Mouse (Mus musculus): ENCODE results near the gene Med15. TPM values are rescaled to one million over a fixed set of nuclear protein-coding genes. Genes with fewer than 3 reads are reported as not detected.

The Med15 gene
- 40.6 and 42.8 TPM in 2 replicates for polyA plus RNA-seq (2015; fragmentation: Nextera tagmentation; extraction: Ambion mirVana)

DNA sequence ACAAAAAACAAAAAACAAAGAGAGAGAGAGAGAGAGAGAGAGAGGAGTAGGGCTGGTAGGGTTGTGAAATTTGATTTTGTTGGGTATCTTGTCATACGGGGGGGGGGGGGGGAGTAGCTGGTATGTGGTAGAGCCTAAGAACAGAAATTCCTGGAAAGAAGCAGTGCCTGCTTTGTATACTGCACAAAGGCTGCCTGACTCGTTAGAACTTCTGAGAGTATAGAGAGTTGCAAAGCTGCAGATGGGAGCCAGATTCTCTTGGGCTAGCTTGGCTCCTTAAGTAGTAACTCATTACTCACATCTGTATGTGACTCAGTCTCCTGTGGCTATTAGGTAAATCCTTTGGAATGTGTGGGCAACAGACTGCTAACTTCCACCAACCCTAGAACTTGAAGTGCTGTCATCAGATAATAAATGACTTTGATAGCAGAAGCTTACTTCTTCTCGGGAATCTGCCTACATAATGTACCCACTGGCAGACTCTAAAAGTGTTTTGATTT, at the start of gene Med15:
Med15 (minus strand) TSS at position 51 of the 500 bp plus-strand sequence.
- WGBS: 19% methylated on average over 3 of the region's 3 CpGs

DNA sequence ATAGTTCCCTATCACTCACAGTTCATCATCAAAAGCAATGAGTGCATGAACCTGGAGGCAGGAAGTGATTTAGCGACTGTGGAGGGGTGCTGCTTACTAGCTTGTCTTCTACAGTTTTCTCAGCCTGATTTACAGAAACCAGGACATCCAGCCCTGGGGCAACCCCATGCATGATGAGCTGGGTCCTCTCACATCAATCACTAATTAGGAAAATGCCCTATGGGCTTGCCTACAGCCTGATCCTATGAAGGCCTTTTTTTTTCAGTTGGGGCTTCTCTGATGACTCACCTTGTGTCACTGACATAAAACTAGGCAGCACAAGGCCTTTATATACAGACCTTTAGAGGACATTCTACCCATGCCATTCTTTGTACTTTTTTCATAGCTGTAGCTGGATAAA, 47.0 kb upstream of the Med15 start:
- Histone ChIP-seq H3K9ac (no peak overlapping the region), H3K27me3 (no peaks in the 10 kb centered on the region), H3K36me3 (peaks cover 82% of the 10 kb centered on the region), H3K4me3 (no peak overlapping the region), H3K4me2 (no peak overlapping the region), H3K27ac (no peak overlapping the region), H3K4me1 (no peaks in the 10 kb centered on the region), H3K9me3 (no peaks in the 10 kb centered on the region)
- WGBS: 72% methylated on average over 1 of the region's 1 CpGs
- ATAC-seq (ENCODE audit: insufficient number of reproducible peaks, low FRiP score, low TSS enrichment, low read depth): no peak

More for the DNA sequence above, at the start of gene Med15:
- no peak within 1 kb of the TSS for H3K27ac ChIP-seq
- no peaks in the 10 kb centered on the region for H3K36me3 ChIP-seq
- H3K4me1 ChIP-seq: 0 out of 2 replicates have a peak, but pooled peaks cover 3% of the 10 kb centered on the region
- no peak within 1 kb of the TSS for H3K9ac ChIP-seq
- no peaks in the 10 kb centered on the region for H3K9me3 ChIP-seq
- H3K4me2 ChIP-seq: no peak within 1 kb of the TSS
- 0 out of 2 replicates have a peak, but pooled peaks have one; percentile 24 for ATAC-seq (ENCODE audit: insufficient number of reproducible peaks, low FRiP score, low TSS enrichment, low read depth)
- H3K4me3 ChIP-seq: no peak within 1 kb of the TSS
- 0 out of 2 replicates have a peak, but pooled peaks cover 2% of the 10 kb centered on the region for H3K27me3 ChIP-seq

DNA sequence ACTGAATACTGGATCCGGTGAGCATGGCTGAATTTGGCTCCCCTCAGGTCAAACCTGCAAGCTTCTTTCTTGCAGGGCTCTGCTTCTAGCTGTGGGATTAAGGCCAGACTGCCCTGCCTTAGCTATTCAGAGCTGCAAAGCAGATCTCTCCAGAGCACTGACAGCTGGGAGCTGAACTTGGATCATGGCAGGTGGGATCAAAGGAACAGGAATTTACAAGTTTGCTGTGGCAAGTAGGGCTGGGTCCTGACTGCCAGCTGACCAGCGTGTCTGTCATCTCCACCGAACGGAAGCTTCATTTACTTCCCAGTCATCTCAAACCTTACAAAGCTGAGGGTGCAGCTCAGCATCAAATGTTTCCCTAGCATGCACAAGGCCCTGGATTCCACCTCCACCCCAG, 45.5 kb upstream of the Med15 start:
- WGBS: 59% methylated on average over 4 of the region's 4 CpGs
- no peak for ATAC-seq (ENCODE audit: insufficient number of reproducible peaks, low FRiP score, low TSS enrichment, low read depth)
- no peak overlapping the region for H3K4me2 ChIP-seq
- peaks cover 77% of the 10 kb centered on the region for H3K36me3 ChIP-seq
- no peaks in the 10 kb centered on the region for H3K4me1 ChIP-seq
- H3K9me3 ChIP-seq: no peaks in the 10 kb centered on the region
- H3K4me3 ChIP-seq: no peak overlapping the region
- H3K9ac ChIP-seq: no peak overlapping the region
- H3K27ac ChIP-seq: no peak overlapping the region
- no peaks in the 10 kb centered on the region for H3K27me3 ChIP-seq

DNA sequence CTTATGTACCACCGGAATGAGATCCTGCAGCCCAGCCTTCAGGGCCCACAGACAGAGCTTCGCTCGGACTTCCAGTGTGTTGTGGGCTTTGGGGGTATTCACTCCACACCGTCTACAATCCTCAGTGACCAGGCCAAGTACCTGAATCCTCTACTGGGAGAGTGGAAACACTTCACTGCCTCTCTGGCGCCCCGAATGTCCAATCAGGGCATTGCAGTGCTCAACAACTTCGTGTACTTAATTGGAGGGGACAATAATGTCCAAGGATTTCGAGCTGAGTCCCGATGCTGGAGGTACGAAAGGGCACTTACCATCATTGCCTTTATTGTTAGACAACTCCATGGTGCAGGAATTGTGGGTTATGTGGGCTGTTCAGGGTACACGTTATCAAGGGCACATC, 44.1 kb upstream of the Med15 start:
- no peak overlapping the region for H3K27ac ChIP-seq
- no peak overlapping the region for H3K9ac ChIP-seq
- H3K4me2 ChIP-seq: no peak overlapping the region
- ATAC-seq (ENCODE audit: insufficient number of reproducible peaks, low FRiP score, low TSS enrichment, low read depth): no peak
- 66% methylated on average over 11 of the region's 11 CpGs for WGBS
- H3K4me3 ChIP-seq: no peak overlapping the region
- no peaks in the 10 kb centered on the region for H3K27me3 ChIP-seq
- H3K36me3 ChIP-seq: peaks cover 75% of the 10 kb centered on the region
- H3K4me1 ChIP-seq: 0 out of 2 replicates have a peak, but pooled peaks cover 1% of the 10 kb centered on the region
- no peaks in the 10 kb centered on the region for H3K9me3 ChIP-seq

DNA sequence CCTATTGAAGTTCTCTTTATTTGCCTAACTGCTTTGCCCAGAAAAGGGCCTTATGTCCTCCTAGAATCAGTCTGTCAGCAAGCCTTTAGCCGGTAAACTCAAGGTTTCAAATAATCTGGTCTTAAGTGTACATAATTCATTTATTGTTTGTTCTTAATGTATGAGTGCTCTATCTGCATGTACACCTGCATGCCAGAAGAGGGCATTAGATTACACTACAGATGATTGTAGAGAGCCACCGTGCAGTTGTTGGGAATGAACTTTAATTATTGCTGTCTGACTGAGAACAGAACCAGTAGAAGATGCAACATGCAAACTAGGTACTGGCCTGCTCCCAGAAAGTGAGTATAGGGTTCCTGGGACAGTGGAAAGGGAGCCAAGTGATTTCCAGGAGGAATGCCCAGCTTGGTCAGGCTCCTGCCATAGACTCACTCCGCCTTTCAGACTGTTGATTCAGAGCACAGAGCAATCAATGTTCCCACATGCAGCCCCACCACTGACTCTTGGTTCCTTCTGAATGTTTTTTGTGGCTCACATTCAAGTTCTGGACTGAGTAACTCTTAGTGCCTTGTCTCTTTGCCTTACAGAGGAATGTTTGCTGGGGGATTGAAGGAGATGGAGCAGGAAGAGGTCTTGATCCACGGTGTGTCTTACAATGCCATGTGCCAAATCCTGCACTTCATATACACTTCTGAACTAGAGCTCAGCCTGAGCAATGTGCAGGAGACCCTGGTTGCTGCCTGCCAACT, 38.6 kb upstream of the Med15 start:
- Histone ChIP-seq H3K9me3 (no peaks in the 10 kb centered on the region), H3K36me3 (peaks cover 64% of the 10 kb centered on the region), H3K27ac (peak overlapping the region; percentile 6; the same call in 1 of the 2 replicates), H3K4me2 (no peak overlapping the region), H3K9ac (no peak overlapping the region), H3K4me3 (no peak overlapping the region), H3K27me3 (no peaks in the 10 kb centered on the region), H3K4me1 (0 out of 2 replicates have a peak, but pooled peaks cover 3% of the 10 kb centered on the region)
- 66% methylated on average over 4 of the region's 4 CpGs for WGBS
- ATAC-seq (ENCODE audit: insufficient number of reproducible peaks, low FRiP score, low TSS enrichment, low read depth): 0 out of 2 replicates have a peak, but pooled peaks have one; percentile 35

DNA sequence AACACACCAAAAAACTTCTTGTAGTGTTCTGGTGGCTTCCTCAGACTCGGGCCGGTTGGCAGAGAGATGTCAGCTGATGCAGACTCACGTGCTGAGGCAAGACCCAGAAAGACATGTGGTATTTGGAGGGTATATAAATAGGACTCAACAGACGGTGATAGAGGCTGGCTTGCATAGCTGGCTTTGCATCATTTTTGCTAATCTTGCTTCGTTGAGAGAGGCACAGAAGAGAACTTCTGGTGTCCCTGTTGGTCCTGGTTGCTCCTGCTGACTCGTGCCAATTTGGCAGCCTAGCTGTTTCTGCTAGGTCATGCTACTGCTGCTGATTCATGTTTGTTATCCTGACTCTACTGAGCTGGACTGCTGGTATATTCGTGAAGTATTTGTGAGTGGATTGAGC, 36.1 kb upstream of the Med15 start:
- no peak for ATAC-seq (ENCODE audit: insufficient number of reproducible peaks, low FRiP score, low TSS enrichment, low read depth)
- 75% methylated on average over 7 of the region's 7 CpGs for WGBS
- no peaks in the 10 kb centered on the region for H3K27me3 ChIP-seq
- H3K36me3 ChIP-seq: peaks cover 58% of the 10 kb centered on the region
- no peaks in the 10 kb centered on the region for H3K9me3 ChIP-seq
- H3K27ac ChIP-seq: no peak overlapping the region
- no peak overlapping the region for H3K4me3 ChIP-seq
- no peak overlapping the region for H3K9ac ChIP-seq
- H3K4me1 ChIP-seq: peaks cover 7% of the 10 kb centered on the region; the same call in 1 of the 2 replicates
- no peak overlapping the region for H3K4me2 ChIP-seq

DNA sequence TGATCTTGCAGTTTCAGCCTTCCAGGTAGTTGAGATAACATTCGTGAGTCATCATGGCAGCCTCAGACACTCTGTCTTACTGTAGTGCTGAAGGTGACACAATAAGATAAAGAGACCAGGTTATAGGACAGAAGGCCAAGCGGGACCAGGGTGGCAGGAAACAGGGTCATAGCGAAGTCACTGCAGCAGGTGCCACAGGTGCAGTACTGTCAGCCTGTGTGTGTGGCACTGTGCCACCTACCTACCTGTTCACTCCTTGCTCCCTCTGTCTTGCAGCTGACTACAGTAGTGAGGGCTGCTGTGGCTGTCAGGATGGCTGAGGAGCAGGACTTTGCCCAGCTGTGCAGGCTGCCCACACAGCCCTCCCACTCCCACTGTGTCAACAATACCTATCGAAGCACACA, 31.4 kb upstream of the Med15 start:
- Histone ChIP-seq H3K4me3 (no peak overlapping the region), H3K27ac (no peak overlapping the region), H3K36me3 (peaks cover 34% of the 10 kb centered on the region), H3K27me3 (no peaks in the 10 kb centered on the region), H3K9me3 (no peaks in the 10 kb centered on the region), H3K4me1 (peaks cover 31% of the 10 kb centered on the region), H3K4me2 (no peak overlapping the region), H3K9ac (no peak overlapping the region)
- ATAC-seq (ENCODE audit: insufficient number of reproducible peaks, low FRiP score, low TSS enrichment, low read depth): no peak
- 82% methylated on average over 4 of the region's 4 CpGs for WGBS

DNA sequence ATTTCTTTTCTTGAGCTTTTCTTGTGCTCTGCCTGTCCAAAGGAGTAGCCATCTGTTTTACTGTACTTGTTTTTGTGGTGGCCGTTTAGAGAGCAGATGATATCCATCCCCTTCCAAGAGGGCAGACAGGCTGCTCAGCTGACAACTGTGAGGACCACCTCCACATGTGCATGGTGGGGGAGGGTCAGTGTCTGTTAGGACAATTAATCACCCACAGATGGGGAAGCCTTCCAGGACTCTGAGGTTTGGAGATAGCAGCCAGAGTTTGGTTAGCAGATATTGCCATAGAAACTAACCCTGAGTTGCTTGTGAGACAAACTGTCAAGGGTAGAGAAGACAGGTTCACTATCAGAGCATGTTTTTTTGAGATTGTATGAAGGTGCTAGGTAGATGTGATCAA, 28.4 kb upstream of the Med15 start:
- ATAC-seq (ENCODE audit: insufficient number of reproducible peaks, low FRiP score, low TSS enrichment, low read depth): no peak
- Histone ChIP-seq H3K27ac (no peak overlapping the region), H3K27me3 (no peaks in the 10 kb centered on the region), H3K4me3 (peak overlapping the region; percentile 75; the same call in 1 of the 2 replicates), H3K9ac (no peak overlapping the region), H3K4me1 (peaks cover 35% of the 10 kb centered on the region), H3K9me3 (no peaks in the 10 kb centered on the region), H3K4me2 (peak overlapping the region; percentile 75; the same call in 1 of the 2 replicates), H3K36me3 (peaks cover 13% of the 10 kb centered on the region)
- WGBS: 27% methylated on average over 1 of the region's 1 CpGs

DNA sequence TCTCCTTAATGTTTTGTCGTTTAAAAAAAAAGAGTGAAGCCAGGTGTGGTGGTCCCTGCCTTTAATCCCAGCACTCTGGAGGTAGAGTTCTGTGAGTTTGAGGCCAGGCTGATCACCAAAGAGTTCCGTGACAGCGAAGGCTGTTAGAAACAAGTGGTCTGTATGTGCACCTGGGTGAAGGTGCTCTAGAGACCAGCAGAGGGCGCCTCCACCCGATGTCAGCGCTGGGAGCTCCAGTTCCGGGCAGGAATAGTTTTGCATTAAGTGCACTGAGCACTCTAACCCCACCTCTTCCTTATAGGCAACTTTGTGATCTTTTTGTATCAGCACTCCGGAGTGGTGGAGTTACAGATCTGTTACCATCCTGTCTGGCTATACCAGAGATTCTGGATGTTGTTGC, 28.0 kb upstream of the Med15 start:
- peak overlapping the region; percentile 75 for H3K4me2 ChIP-seq
- H3K27ac ChIP-seq: no peak overlapping the region
- no peaks in the 10 kb centered on the region for H3K9me3 ChIP-seq
- ATAC-seq (ENCODE audit: insufficient number of reproducible peaks, low FRiP score, low TSS enrichment, low read depth): no peak
- no peaks in the 10 kb centered on the region for H3K27me3 ChIP-seq
- peaks cover 35% of the 10 kb centered on the region for H3K4me1 ChIP-seq
- peak overlapping the region; percentile 75 for H3K4me3 ChIP-seq
- H3K36me3 ChIP-seq: peaks cover 11% of the 10 kb centered on the region
- peak overlapping the region; percentile 85; the same call in 1 of the 2 replicates for H3K9ac ChIP-seq
- 37% methylated on average over 8 of the region's 8 CpGs for WGBS

DNA sequence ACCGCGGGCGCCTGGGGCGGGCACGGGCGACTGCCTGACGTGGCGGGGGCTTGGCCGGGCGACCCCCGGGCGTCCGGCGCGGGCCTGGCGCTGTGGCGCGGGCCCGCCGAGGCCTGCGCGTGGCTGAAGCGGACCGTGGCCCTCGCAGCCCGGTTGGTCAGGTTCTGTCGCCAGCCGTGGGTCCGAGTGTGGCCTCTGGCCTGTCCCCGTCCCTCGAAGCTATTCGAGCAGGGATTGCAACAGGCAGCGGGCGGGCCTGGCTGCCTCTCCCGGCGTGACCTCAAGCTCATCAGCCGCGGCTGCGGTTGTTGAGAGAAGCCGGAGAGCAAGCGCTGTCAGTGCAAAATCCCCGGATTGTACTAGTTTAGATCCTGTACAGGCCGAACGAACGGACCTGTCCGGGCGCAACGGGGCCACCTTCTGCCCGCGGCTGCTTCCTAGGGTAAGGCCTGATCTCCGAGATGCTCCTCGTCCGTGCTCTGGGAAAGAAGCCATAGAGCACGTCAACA, 27.2 kb upstream of the Med15 start:
- H3K4me3 ChIP-seq: peak overlapping the region; percentile 75
- H3K9ac ChIP-seq: peak overlapping the region; percentile 85
- ATAC-seq (ENCODE audit: insufficient number of reproducible peaks, low FRiP score, low TSS enrichment, low read depth): peak; percentile 59
- H3K36me3 ChIP-seq: peaks cover 8% of the 10 kb centered on the region
- H3K9me3 ChIP-seq: no peaks in the 10 kb centered on the region
- H3K4me1 ChIP-seq: peaks cover 35% of the 10 kb centered on the region
- WGBS: 1% methylated on average over 37 of the region's 54 CpGs
- peak overlapping the region; percentile 84 for H3K27ac ChIP-seq
- H3K4me2 ChIP-seq: peak overlapping the region; percentile 75
- no peaks in the 10 kb centered on the region for H3K27me3 ChIP-seq

DNA sequence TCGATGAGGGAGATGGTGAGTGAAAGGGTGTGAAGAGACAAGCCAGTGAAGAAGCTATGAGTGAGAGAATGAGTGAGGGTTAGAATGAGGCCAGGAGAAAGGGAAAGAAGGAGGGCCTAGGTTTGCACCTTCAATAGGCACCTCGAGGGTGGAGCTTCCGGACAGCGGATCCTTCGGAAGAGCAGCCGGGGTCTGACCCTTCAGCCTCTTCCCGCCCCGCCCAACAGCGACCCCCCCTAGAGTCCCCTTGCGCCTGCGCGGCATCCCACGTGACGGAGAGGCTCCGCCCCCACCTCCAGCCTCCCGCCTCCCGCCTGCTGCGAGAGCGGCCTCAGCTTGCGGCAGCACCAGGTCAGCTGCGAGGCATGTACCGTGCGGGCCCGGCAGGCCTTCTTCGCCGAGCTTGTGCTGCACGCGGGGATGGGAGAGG, 26.7 kb upstream of the Med15 start, which contains the start of gene Klhl22:
Klhl22 (plus strand) TSS at position 275 of the 430 bp plus-strand sequence.
- ATAC-seq (ENCODE audit: insufficient number of reproducible peaks, low FRiP score, low TSS enrichment, low read depth): peak; percentile 96
- no peaks in the 10 kb centered on the region for H3K27me3 ChIP-seq
- H3K4me3 ChIP-seq: peak within 1 kb of the TSS; percentile 75
- H3K4me1 ChIP-seq: peaks cover 35% of the 10 kb centered on the region
- 1% methylated on average over 28 of the region's 28 CpGs for WGBS
- H3K9ac ChIP-seq: peak within 1 kb of the TSS; percentile 85
- peak within 1 kb of the TSS; percentile 84 for H3K27ac ChIP-seq
- H3K4me2 ChIP-seq: peak within 1 kb of the TSS; percentile 75
- no peaks in the 10 kb centered on the region for H3K9me3 ChIP-seq
- peaks cover 5% of the 10 kb centered on the region for H3K36me3 ChIP-seq

DNA sequence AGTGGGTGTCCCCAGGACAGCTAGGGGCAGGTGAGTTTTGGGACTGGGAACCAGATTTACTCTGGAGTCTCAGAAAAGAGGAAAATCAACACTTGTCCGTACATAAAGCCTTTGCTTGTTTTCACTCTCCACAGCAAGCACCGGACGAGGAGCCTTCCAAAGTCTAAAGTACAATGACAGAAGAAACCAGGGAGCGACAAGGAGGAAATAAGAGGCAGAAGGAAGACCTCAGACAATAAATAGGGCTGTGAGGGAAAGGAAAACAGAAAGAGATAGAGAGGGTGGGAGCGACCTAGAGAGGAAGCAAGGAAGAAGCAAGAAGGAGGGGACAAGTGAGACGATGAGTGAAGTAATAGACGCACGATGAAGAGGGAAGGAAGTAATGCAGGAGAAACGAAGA, 26.2 kb upstream of the Med15 start:
- H3K4me1 ChIP-seq: peaks cover 31% of the 10 kb centered on the region
- peak overlapping the region; percentile 85 for H3K9ac ChIP-seq
- peaks cover under 1% of the 10 kb centered on the region; the same call in 1 of the 2 replicates for H3K36me3 ChIP-seq
- 0 out of 2 replicates have a peak, but pooled peaks have one; percentile 9 for ATAC-seq (ENCODE audit: insufficient number of reproducible peaks, low FRiP score, low TSS enrichment, low read depth)
- no peaks in the 10 kb centered on the region for H3K9me3 ChIP-seq
- peak overlapping the region; percentile 84 for H3K27ac ChIP-seq
- peak overlapping the region; percentile 75 for H3K4me3 ChIP-seq
- peak overlapping the region; percentile 75 for H3K4me2 ChIP-seq
- 47% methylated on average over 9 of the region's 9 CpGs for WGBS
- no peaks in the 10 kb centered on the region for H3K27me3 ChIP-seq
